Mouse (Mus musculus) embryo, embryonic 11.5 days (tissue): ENCODE measurements around the gene Osbpl7.
A peak's percentile ranks its signal among the peaks of the same experiment; 100 is the strongest.

Experiments used
- DNase-seq: peaks from one replicate; pipeline ENCODE4 v3.0.0-alpha.2; 2012; ENCODE audit warnings: low read depth, low spot score

Osbpl7 gene

DNA sequence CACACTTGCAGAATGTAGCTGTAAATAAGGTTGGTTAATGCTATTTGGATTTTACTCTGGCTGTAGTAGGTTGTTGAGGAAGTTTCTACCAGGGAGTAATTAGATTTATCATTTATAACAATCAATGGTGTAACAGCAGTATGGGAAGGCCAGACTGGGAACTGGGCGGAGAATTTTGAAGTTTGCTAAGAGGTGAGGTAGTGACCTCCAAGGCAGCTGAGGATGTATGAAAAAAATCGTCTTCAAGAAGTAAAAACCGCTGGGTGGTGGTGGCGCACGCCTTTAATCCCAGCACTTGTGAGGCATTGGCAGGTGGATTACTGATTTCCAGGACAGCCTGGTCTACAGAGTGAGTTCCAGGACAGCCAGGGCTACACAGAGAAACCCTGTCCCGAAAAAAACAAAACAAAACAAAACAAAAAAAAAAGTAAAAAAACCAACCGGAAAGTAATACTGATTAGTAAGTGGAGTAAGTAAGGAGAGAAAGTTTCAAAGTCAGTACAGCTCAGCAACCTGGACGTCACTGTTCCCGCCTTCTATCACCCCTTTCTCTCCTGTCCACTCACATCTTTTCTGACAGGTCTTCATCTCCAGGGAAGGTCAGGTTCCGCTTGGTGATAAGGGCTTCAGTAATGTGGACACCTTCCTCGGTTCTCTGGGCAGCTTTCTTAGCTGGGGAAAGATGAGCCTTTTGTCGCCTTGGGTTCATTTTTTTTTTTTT, 10.0 kb upstream of the Osbpl7 start:
- no peak for DNase-seq

DNA sequence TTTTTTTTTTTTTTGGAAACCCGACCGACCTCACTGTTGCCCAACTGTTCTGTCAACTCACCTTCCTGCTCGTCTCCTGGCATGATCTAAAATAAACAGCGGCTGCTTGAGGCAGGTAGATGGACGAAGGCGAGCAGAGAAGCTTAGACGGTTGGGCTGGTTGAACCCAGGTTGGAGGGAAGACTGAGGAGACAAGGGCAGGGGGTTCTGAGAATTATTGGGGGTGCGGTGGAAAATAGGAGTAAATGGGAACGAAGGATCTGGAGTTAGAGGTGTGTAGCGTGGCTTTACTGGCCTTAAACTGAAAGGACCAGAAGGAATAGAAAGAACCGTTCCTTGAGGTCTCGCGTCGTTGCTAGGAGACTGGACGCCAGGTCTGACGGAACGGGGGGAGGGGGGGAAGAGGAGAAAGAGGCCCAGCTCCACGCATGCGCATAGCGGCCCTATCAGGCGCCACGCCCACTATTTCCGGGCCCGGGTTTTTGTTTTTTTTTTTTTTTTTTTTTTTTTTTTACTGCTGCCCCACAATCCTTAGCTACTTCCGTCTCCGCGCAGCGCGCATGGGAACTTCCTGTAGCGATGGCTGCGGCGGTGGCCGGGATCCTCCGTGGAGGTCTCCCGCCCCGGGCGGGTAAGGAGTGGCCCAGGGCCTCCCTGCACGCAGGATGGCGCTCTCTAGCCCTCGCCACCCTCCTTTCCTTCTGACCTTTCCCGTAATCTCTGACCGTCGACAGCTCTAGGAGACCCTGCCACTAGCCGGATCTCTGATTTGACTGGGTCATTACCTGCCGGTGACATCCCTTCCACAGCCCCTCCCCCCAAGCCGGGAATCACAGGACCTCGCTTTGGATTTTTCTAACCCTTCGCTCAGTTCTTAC, 9.2 kb upstream of the Osbpl7 start, which contains the start of the genes Lrrc46 and Mrpl10:
Gene Lrrc46 (minus strand): TSS at position 386 of the 878 bp plus-strand sequence.
Gene Mrpl10 (plus strand): TSS at position 539 of the 878 bp plus-strand sequence.
- peak; percentile 81 for DNase-seq

DNA sequence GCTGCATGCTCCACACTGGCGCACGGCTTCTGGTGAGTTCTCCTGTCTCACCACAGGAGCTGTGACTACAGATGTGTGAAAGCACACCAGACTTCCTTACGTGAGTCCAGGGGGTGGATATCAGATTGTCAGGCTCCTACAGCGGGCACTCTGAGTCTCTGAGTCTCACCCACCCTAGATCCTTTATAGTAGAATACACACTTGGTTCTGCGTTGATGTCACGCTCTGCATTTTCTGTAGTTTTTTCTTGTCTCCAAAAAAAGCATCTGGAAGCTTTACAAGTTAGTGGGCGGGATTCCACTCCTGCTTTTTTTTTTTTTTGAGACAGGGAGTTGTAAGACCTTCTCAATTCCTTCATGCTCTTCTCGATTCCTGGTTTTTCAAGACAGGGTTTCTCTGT, 5.5 kb upstream of the Osbpl7 start:
- DNase-seq: no peak

GRCm38 (mm10) chr11:97045861-97046260, 4.6 kb upstream of the Osbpl7 start:
- no peak for DNase-seq

DNA sequence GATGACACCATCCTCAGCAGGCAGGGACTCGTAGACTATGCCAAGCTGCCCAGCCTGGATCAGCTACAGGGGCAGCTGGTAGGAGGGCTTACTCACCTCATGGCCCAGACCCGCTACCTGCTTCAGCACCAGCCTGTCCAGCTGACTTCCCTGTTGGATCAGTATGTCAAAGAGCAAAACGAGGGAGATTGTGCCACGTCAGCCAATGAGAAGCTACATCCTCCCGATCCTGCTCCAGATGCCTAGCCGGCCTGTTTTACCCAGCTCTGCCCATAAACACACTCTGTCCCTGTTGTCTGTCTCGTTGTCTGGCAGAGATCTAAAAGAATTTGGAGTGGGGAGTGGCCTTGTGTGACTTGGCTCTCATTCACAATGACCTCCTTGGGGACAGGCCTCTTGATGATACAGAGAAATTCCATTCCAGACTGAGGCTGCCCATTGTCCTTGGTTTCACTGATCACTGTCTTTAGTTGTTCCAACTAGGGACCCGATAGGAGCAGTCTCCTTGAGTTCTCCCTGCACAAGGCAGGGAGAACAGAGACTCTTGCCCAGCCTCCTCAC, 2.3 kb upstream of the Osbpl7 start:
- no peak for DNase-seq

GRCm38 (mm10) chr11:97049492-97050085, 839 bp upstream of the Osbpl7 start:
- DNase-seq: no peak

DNA sequence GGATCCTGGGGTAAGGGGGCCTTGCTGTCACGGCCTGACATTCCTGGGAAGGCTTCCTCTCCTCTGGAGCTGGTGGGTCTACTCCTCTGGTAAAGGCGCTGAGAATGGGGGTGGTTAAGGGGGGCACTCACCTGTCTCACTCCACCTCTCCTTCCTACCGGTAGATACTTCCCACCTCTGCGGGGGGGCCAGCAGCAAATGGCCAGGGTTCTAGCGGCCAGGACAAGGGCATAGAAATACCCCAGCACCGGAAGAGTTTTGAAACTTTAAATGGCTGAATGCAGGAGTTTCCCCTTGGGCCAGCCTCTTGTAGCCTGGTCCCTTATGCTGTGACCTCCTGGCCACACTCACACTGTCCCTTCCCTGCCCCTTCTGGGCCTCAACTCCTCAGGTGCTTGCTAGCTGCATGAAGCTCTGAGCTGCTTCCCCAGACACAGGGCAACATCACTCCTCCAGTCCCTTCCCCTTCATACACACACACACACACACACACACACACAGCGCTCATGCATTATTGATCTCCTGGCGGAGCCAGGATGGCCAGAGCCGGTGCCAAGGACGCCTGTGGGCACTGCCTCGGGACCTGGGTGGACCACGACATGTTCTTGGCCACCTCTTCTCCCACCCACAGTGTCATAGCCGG, 637 bp downstream of the Osbpl7 start:
- no peak for DNase-seq

DNA sequence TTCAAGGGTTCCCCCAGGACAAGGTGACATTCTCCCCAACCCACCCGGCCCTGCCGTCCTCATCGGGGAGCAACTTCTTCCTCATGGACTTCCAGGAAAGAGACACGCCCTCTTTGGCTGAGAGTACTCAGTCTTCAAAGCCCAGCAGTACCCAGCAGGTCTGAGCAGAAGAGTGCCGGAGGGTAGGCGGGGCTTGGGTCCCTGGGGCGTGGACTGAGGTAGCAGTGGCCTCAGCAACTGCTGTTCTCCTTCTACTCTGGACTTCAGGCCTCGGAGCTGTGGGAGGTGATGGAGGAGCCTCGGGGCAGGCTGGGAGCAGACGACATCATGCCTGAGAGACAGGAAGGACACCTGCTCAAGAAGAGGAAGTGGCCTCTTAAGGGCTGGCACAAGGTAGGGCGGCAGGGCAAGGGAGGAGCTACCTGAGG, 1.8 kb downstream of the Osbpl7 start:
- no peak for DNase-seq

DNA sequence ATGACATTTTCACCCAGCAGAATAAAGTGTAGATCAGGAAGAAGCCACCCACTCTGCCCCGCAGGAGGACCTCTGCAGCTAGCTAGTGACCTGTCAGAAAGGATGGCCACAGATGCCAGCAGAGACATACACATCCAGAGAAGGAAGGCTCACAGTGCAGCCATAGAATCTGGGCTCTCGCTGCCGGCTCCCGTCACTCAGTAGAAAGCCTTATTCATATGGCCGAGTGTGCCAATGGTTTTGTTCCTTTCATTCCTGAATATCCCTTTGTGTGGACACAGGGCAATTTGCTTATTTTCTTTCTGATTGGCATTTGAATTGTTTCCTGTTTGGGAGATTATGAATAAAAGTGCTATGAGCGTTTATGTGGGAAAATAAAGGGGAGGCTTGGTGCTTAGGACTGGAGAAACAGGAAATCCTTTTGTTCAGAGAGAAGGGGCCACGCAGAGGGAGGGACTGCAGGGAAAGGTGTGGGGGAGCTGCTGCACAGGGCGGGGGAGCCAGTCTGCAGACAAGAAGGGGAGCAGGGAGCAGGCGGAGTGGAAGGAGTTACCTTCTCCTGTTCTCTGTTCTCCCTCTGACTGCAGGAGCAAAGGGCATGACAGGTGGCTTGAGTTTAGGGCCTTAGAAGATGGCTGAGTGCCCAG, 13.0 kb downstream of the Osbpl7 start:
- no peak for DNase-seq

DNA sequence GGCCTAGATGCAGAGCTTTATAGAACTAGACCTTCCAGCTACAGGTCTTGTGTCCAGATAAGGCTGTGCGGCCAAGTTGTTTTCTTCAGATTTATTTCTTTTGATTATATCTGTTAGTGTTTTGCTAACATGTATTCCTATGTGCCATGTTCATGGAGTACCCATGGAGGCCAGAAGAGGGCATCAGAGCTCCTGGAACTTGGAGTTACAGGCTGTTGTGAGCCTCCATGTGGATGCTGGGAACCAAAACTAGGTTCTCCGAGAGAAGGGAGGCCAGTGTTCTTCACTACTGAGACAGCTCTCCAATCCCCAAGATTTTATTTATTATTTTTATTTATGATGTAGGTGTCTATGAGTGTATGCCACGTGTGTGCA, 13.5 kb downstream of the Osbpl7 start:
- no peak for DNase-seq

- no peak for DNase-seq
These were observed 15.3 kb downstream of the Osbpl7 start for GRCm38 (mm10) chr11:97065538-97066295.

GRCm38 (mm10) chr11:97066656-97067360, 16.4 kb downstream of the Osbpl7 start:
- DNase-seq: no peak

DNA sequence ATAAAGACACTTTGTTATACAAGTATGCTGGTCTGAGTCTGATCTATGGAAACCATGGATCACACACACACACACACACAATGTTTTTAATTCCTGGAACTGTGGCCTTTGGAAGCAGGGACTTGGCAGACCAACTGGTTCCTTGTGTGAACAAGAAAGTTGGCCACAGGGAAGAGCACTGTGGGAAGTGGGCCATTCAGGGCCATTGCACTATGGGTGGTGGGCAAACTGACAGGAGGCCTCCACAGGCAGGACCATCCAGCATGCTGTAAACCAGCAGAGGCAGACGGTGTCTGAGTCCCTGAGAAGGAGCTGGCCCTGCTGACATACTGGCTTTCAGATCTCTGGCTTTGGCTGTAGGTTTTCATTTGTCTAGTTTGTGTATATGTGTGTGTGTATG, 18.9 kb downstream of the Osbpl7 start:
- DNase-seq: no peak

- DNase-seq: no peak
These were observed 19.3 kb downstream of the Osbpl7 start for GRCm38 (mm10) chr11:97069770-97070169.

DNA sequence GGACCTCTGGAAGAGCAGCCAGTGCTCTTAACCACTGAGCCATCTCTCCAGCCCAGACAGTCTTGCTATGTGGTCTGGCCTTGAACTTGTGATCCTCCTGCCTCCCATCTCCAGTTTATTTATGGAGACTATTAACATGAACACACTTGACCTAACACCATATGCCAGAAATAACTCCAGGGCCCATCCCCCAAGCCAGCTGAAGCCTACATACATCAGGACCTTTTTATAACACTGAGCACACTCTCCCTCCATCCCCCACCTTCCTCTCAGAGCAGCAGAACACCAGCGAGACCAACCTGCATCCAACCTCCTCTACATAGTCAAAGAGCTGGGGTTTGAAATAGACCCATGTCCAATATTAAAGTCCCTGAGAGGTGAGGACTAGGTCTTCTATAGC, 20.7 kb downstream of the Osbpl7 start:
- no peak for DNase-seq

GRCm38 (mm10) chr11:97072533-97072932, 22.1 kb downstream of the Osbpl7 start:
- DNase-seq: peak; percentile 49

DNA sequence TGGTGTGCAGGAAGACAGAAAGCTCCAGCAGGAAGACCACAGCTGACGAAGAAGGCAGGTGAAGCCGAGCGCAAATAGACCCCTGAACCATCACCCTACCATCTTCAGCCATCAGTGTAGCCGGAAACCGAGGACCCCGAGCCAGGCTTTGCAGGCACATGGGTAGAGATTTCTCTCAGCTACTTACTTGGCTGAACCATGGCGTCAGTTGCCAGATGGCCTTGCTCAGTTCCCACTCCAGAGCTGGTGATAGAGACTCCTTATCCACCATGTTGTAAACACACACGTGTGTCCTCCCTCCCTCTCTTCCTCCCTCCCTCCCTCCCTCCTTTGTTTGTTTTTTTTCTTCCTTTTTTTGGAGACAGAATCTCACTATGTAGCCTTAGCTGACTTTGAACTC, 23.8 kb downstream of the Osbpl7 start:
- no peak for DNase-seq

DNA sequence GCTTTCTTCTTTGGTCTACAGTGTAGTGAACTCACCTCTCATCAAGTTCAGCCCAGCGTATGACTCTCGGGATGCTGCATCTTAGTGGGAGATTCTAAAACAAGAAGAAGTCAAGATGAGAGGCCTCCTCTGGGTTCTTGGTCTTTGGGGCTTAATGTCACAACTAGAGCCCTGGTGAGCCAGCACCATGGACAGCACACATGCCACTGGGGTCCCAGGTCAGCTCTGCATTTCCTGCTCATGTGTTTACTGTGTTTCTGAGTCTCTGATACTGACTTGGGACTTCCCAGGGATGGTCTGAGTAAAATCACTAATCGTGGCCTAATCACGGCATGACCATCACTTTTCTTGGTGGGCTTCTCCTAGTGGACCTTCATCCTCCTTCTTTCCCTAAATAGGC, 28.3 kb downstream of the Osbpl7 start:
- DNase-seq: peak; percentile 30

DNA sequence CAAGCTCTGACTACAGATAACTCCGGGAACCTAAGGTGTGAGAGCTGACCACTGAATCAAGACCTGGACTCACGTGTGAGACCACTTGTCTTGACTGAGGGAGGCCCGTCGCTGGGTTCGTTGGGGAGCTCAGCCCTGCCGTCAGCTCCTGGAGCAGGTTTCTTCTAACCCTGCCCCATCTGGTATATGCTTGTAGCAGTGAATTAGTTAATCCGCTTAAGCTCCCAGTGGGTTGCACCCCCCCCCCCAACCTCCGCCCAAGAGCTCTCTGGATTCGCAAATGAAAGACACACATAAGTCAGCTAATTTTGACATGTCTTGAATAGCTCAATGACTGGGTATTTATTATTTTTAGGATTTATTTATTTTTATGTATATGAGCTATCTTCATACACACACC, 29.9 kb downstream of the Osbpl7 start:
- no peak for DNase-seq

- DNase-seq: peak; percentile 39
These were observed 32.5 kb downstream of the Osbpl7 start for GRCm38 (mm10) chr11:97082977-97083376.
